Mouse (Mus musculus) spleen, adult 2 months (tissue): ENCODE results near the gene Pip5kl1. TPM values are rescaled to one million over a fixed set of nuclear protein-coding genes. Genes with fewer than 3 reads are reported as not detected.

Source experiments
- DNase-seq, 2 experiments: peaks; one replicate each; pipeline versions ENCODE4 v3.0.0 to v3.0.0-alpha.2; 2012 to 2021; ENCODE audit warnings: low spot score in 2 of 2, low read depth in 1 of 2
- H3K27ac ChIP-seq: fragments of 200-500 bp; 2 replicates; pipeline ENCODE4 v1.5.1; 2012; ENCODE audit warnings: low read length, inconsistent platforms; ENCODE audit not compliant: insufficient read depth
- H3K27me3 ChIP-seq: fragments of 200-500 bp; 2 replicates; pipeline ENCODE4 v1.6.1; 2012; ENCODE audit warnings: mild to moderate bottlenecking, moderate library complexity, low read length, inconsistent platforms; ENCODE audit not compliant: control insufficient read depth, insufficient read depth
- H3K36me3 ChIP-seq: fragments of 200-500 bp; 2 replicates; pipeline ENCODE4 v1.6.1; 2012; ENCODE audit warnings: mild to moderate bottlenecking, low read length, inconsistent platforms; ENCODE audit not compliant: control insufficient read depth, insufficient read depth
- H3K4me1 ChIP-seq: fragments of 200-500 bp; 2 replicates; pipeline ENCODE4 v1.6.1; 2011; ENCODE audit warnings: inconsistent platforms; ENCODE audit not compliant: control insufficient read depth, insufficient read depth, insufficient read length
- H3K4me3 ChIP-seq: fragments of 200-500 bp; 2 replicates; pipeline ENCODE4 v1.5.1; 2011; ENCODE audit warnings: mild to moderate bottlenecking, inconsistent platforms; ENCODE audit not compliant: insufficient read depth, insufficient read length; ENCODE audit errors: extremely low read depth
- CTCF ChIP-seq: fragments of 200-500 bp; IDR thresholded peaks from 2 replicates; pipeline ENCODE4 v1.5.1; 2011; ENCODE audit warnings: mild to moderate bottlenecking, inconsistent platforms; ENCODE audit not compliant: insufficient read depth, insufficient read length, insufficient replicate concordance; ENCODE audit errors: extremely low read depth
- POLR2A ChIP-seq: fragments of 200-500 bp; IDR thresholded peaks from 2 replicates; pipeline ENCODE4 v1.6.1; 2011; ENCODE audit warnings: low read depth, low read length, inconsistent platforms
- WGBS: fragments of 180-500 bp; shearing (Covaris S2); methylation state at CpG from one replicate; pipeline ENCODE4 v1.1.7; 2018; 5-methylcytosine and 5-hydroxymethylcytosine counted together
- polyA plus RNA-seq: library from polyadenylated mRNA; depleted of rRNA; stranded (reverse); fragments of >200 nt; gene quantifications from 2 replicates; pipeline ENCODE4 v1.2.3, GENCODE M21; 2012; rRNA removed

Pip5kl1 gene
- polyA plus RNA-seq, 1 experiment, result 0.40 TPM

DNA sequence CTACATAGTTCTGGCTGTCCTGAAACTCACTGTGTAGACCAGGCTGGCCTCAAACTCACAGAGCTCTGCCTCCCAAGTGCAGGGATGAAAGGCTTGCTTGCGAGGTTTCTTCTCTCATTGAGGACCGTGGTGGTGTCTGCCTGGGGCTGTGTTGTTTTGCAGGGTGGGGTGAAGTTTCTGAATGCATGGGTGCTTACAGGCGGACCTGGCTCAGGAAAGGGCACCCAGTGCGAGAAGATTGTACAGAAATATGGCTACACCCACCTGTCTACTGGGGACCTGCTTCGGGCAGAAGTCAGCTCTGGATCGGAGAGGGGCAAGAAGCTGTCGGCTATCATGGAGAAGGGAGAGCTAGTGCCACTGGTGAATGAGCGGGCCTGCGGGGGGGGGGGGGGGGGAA lies 55.4 kb downstream of the Pip5kl1 start:
- Histone ChIP-seq H3K4me3 (no peak overlapping the region), H3K27me3 (no peaks in the 10 kb centered on the region), H3K36me3 (no peaks in the 10 kb centered on the region), H3K27ac (no peak overlapping the region), H3K4me1 (no peaks in the 10 kb centered on the region)
- 88% methylated on average over 8 of the region's 9 CpGs for WGBS
- TF ChIP-seq POLR2A, result no peak
- no peak for TF ChIP-seq CTCF
- DNase-seq, result no peak

DNA sequence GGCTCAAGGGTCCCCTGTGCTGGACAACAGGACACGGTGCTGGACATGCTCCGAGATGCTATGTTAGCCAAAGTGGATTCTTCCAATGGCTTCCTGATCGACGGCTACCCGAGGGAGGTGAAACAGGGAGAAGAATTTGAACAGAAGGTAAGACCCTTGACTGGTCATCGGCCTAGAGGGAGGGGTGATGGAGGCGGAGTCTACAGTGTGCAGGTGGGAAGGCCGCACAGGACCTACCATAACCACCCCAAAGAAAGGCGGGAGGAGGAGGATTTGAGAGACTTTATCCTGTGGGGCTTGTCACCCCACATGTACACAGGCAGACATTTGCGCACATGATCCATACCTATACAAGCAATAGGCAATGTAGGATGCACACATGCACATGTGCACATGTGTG lies 56.4 kb downstream of the Pip5kl1 start:
- Histone ChIP-seq H3K4me3 (no peak overlapping the region), H3K36me3 (no peaks in the 10 kb centered on the region), H3K27me3 (no peaks in the 10 kb centered on the region), H3K27ac (no peak overlapping the region), H3K4me1 (no peaks in the 10 kb centered on the region)
- TF ChIP-seq POLR2A (no peak), CTCF (no peak)
- no peak for DNase-seq
- 92% methylated on average over 10 of the region's 10 CpGs for whole genome bisulfite sequencing

DNA sequence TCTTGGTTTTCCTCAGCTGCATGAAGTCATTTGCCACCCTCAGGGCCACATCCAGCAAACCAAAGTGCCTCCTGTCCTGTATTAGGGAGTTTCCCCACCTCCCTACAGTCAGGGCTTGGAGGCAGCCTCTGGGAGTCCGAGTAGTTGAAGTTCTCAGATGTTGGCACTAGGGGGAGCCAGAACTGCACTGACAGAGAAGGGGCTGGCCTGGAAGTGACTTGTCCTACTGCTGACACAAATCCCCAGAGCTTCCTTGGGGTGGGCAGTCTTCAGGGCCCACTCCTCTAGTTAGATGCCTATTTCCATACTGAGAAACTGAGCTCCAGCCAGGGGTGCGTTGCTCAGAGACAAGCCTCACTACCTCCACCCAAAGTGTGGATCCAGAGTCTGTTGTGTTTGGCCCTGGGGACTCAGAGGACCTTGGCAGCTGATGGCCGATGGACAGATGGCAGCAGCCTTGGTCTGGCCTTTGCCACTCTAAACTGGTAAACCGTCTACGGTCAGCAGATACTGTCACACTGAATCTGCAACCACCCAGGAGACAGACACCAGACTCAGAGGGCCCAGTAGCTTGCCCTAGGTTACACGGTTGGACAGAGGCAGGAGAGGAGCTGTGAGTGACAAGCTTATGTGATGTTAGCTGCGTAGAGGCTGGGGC lies 57.3 kb downstream of the Pip5kl1 start:
- DNase-seq, result peak; percentile 58 to 78
- H3K27ac ChIP-seq, result peak overlapping the region; percentile 2; the same call in 1 of the 2 replicates
- H3K36me3 ChIP-seq, result no peaks in the 10 kb centered on the region
- 50% methylated on average over 7 of the region's 7 CpGs for WGBS
- TF ChIP-seq CTCF (peak; percentile 94; the same call in 1 of the 2 replicates), POLR2A (no peak)
- H3K4me1 ChIP-seq, result no peaks in the 10 kb centered on the region; the same call in 1 of the 2 replicates
- H3K27me3 ChIP-seq, result no peaks in the 10 kb centered on the region
- H3K4me3 ChIP-seq, result no peak overlapping the region

Other genes with a start within 250 kb of the Pip5kl1 start
- 252 and 324 TPM in 2 replicates for gene Ciz1, start 222.5 kb upstream of the Pip5kl1 start, polyA plus RNA-seq
- gene Dnm1, start 221.5 kb upstream of the Pip5kl1 start, polyA plus RNA-seq, result 20.4 and 22.1 TPM in 2 replicates
- gene 1110008P14Rik, start 192.9 kb upstream of the Pip5kl1 start, polyA plus RNA-seq, result 86.8 and 149 TPM in 2 replicates
- gene Lcn2, start 186.5 kb upstream of the Pip5kl1 start, polyA plus RNA-seq, result 52.9 and 70.2 TPM in 2 replicates
- gene Ptges2, start 178.9 kb upstream of the Pip5kl1 start, polyA plus RNA-seq, result 10.0 and 12.2 TPM in 2 replicates
- gene Naif1, start 124.3 kb upstream of the Pip5kl1 start, polyA plus RNA-seq, result 4.3 and 6.2 TPM in 2 replicates
- gene Slc25a25, start 123.4 kb upstream of the Pip5kl1 start, polyA plus RNA-seq, result 11.4 and 15.0 TPM in 2 replicates
- 37.5 and 40.8 TPM in 2 replicates for gene Fam102a, start 39.5 kb upstream of the Pip5kl1 start, polyA plus RNA-seq
- gene Dpm2, start 3.9 kb upstream of the Pip5kl1 start, polyA plus RNA-seq, result 85.8 and 96.9 TPM in 2 replicates
- not detected in 2 replicates for gene 9430097D07Rik, start 887 bp downstream of the Pip5kl1 start, polyA plus RNA-seq
- 34.2 and 40.4 TPM in 2 replicates for gene St6galnac4, start 12.3 kb downstream of the Pip5kl1 start, polyA plus RNA-seq
- gene St6galnac6, start 24.9 kb downstream of the Pip5kl1 start, polyA plus RNA-seq, result 22.3 and 32.4 TPM in 2 replicates
- gene Ak1, start 47.0 kb downstream of the Pip5kl1 start, polyA plus RNA-seq, result 6.3 and 7.4 TPM in 2 replicates
- 132 and 168 TPM in 2 replicates for gene Eng, start 71.8 kb downstream of the Pip5kl1 start, polyA plus RNA-seq
- gene Fpgs, start 129.3 kb downstream of the Pip5kl1 start, polyA plus RNA-seq, result 34.5 and 49.5 TPM in 2 replicates
- gene Cdk9, start 138.3 kb downstream of the Pip5kl1 start, polyA plus RNA-seq, result 125 and 154 TPM in 2 replicates
- 136 and 175 TPM in 2 replicates for gene Sh2d3c, start 146.3 kb downstream of the Pip5kl1 start, polyA plus RNA-seq
- 0.28 TPM in 1 of 2 replicates, not detected in the other for gene 6330409D20Rik, start 166.2 kb downstream of the Pip5kl1 start, polyA plus RNA-seq
- 46.5 and 81.1 TPM in 2 replicates for gene Tor2a, start 182.4 kb downstream of the Pip5kl1 start, polyA plus RNA-seq
- 0.20 and 0.21 TPM in 2 replicates for gene Ttc16, start 200.8 kb downstream of the Pip5kl1 start, polyA plus RNA-seq
- 5.1 and 10.2 TPM in 2 replicates for gene Ptrh1, start 201.0 kb downstream of the Pip5kl1 start, polyA plus RNA-seq
- not detected in 2 replicates for gene Cfap157, start 209.6 kb downstream of the Pip5kl1 start, polyA plus RNA-seq